Mouse (Mus musculus) kidney, postnatal 14 days (tissue): Measurements from ENCODE around the gene Rangrf.
"Not testable (repeated sequence)": the region's sequence is repeated elsewhere in the genome, so short reads cannot be mapped to it uniquely, and the experiment has no call there.

Experiments
- DNase-seq: peaks from one replicate; pipeline ENCODE4 v3.0.0; 2022; ENCODE audit warnings: mixed read lengths

Gene Rangrf

DNA sequence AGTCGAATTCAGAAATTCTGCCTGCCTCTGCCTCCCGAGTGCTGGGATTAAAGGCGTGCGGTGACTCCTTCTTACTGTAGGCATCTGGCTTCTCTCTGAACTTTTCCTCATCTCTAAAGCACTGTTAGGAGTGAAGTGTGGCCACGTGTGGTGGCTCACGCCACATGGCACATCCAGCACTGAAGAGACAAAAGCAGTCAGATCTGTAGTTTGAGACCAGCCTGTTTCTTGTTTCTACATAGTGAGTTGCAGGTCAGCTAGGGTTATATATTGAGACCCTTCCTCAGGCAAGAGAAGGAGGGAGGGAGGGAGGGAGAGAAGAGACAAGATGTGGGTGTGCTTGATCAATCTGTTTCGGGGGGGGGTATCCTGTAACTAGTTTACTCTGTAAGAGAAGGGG is at the start of gene Rangrf:
Gene Rangrf, minus strand, starts transcription at position 101 of the 400 bp plus-strand sequence.
- no peak for DNase-seq

DNA sequence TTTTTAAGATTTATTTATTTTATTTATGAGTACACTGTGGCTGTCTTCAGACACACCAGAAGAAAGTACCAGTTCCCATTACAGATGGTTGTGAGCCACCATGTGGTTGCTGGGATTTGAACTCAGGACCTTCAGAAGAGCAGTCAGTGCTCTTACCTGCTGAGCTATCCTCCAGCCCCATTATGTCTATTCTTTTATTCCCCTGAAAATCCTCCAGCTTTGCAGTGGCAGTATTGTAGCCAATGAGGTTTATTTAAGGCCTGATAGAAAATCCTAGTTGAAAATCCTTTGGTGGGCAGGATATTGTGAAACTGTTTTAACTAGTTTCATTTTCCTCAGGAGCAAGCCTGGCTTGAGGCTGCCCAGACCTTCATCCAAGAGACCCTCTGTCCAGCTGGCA is 45.7 kb upstream of the Rangrf start:
- DNase-seq: no peak

DNA sequence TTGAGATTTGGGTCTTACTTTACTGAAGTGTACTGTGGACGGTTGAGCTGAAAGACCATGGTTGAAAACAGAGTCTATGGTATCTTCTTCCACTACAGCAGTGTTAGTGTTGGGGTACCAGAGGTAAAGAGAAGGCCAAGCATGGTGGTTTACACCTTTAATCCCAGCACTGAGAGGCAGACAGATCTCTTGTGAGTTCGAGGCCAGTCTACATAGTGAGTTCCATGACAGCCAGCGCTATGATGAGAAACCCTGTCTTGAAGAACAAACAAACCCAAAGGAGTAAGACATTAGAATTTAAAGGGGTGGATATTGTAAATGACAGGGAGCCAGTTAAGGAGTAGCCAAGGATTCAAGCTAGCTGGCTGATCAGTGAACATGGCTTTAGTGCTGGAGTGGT is 41.8 kb upstream of the Rangrf start:
- DNase-seq: no peak

DNA sequence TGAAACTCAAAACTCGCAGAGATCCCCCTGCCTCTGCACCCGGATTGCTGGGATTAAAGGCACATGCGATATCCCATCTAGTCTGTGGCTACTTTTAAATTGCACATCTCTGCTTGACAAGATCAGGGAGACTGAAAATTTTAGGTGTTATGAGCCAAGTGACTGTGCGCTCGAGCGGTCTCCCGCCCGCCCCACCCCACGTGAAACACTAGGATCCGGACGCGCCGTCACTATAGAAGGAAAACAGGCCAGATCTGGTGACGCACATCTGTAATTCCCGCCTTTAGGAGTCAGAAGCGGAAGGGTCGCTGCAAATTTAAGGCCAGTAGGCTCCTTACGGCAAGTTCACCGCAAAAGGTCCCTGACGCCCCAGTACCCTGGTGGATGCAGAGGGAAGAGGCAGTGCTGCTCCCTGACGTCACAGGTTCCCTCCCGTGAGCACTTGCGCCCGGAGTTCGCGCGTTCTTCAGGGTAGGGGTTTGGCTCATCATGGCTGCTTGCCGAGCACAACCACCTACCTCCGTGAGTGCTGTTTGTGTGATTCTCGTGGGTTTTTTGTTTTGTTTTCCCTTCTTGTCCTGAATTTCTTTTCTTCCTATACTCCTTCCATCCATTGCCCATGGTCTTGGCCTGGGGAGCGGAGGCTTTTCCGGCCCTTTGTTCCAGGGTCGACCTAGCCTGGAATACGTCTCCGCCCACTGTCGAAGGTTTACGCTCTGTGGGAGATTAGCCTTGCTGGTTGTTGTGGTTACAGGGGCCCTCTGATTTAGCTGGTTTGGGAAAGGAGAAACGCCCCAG is 40.9 kb upstream of the Rangrf start, which contains the start of gene Ctc1:
Gene Ctc1, plus strand, starts transcription at position 268 of the 798 bp plus-strand sequence.
- DNase-seq: peak; percentile 93

DNA sequence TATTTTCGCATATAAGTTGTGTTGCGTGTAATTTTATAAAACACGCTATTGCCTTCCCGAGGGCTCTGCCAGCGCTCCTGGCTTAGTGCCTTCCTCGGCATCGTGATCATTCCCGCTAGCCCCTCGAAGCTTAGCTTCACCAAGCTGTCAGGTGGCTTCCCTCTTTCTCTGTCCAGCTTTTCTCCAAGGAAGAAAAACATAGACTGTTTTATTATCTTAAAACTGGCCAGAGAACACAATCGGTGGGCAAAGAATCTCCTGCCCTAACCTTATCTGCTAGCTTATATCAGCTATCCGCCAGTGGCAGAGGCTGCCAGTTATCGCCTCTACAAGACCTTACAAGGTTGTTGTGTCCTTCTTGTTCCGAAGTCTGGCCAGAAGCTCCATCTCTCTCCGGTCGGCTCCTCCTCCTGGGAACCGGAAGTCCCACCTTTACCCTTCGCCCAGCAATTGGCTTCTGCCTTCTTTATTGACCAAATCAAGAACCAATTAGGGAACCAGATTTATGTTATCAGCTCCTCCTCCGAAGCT is 37.2 kb upstream of the Rangrf start:
- peak; percentile 93 for DNase-seq

DNA sequence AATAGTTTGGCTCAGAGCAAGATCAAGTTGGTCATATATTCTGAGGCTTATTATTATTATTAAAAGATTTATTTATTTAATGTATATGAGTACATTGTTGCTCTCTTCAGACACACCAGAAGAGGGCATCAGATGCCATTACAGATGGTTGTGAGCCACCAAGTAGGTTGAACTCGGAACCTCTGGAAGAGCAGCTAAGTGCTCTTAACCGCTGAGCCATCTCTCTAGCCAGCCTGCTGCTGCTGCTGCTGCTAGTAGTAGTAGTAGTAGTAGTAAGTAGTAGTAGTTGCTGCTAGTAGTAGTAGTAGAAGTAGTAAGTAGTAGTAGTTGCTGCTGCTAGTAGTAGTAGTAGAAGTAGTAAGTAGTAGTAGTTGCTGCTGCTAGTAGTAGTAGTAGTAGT is 36.5 kb upstream of the Rangrf start:
- not testable (repeated sequence) for DNase-seq

DNA sequence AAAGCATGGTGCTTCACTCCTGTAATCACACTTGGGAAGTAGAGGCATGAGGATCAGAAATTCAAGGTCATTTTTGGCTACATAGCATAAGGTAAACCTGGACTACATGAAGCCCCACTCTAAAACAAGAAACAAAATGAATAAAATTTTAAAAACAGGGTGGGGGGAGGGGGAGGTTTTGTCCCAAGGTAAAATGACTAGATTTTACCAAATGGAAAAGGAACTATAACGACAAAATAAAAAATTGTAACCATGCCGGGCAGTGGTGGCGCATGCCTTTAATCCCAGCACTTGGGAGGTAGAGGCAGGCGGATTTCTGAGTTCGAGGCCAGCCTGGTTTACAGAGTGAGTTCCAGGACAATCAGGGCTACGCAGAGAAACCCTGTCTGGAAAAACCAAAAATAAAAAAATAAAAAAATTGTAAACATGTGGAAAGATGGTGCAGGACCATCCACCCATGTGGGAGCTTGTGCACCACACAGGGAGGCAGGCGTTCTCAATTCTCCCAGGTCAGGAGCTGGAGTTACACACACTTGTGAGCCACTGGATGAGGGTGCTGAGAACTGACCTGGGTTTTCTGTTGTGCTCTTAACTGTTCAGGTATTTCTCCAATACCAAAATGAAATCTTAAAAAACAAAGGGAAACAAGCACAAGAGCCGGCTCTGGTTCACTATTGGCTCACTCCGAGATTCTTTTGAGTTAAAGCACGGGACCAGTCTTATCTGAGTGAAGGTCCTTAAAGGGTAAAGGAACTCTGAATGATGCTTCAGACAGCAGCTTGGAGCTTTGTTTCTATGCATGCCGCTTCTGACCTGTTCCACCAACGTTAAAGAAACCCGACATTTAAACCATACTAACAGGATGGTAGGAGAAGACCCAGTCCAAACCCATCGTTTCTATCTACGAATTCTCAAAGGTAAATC is 35.7 kb upstream of the Rangrf start:
- no peak for DNase-seq

DNA sequence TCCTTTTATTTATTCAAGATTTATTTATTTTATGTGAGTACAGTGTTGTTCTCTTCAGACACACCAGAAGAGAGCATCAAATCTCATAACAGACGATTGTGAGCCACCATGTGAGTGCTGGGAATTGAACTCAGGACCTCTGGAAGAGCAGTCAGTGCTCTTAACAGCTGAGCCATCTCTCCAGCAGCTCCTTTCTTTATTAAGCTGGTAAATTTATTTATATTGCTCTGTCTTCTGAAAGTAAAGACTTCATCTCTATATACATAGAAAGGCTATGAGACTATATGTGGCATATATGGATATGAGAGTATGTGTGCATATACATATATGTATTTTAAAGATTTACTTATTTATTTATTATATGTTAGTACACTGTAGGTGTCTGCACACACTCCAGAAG is 34.5 kb upstream of the Rangrf start:
- DNase-seq: no peak

DNA sequence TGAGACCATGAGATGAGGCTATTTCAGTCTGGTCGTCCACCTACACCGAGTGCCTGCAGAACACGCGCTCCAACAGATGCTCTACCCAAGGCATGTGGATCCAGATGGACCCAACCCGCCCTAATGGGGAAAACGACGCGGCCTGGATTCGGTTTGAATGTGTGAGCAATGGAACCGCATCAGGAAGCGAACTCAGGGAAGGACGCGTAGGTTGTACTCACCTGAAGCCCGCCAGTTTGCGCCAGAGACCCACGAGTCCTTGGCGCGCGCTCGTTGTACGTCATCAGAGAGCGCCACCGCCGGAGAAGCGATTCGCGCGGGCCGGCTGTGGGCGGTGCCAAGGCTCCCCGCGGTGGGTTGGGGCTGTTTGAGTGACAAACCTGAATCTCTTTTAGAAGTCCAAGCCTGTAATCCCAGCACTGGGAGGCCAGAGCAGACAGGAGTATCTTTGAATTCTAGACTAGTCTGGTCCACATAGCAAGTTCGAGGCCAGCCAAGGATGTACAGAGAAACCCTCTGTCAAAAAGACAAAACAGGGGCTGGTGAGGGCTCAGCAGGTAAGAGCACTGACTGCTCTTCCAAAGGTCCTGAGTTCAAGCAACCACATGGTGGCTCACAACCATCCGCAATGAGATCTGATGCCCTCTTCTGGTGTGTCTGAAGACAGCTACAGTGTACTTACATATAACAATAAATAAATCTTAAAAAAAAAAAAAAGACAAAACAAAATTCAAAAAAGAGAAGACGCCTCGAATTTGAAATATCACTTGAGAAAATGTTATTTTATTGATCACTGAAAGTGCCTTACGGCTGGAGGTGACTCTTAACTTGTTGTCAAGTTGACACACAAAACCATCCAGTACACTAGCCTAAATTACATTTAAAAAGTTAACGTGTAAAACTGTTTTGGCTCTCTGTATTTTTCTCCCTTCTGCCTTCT is 33.5 kb upstream of the Rangrf start, which contains the start of gene Pfas:
Gene Pfas, minus strand, starts transcription at position 279 of the 940 bp plus-strand sequence.
- peak; percentile 93 for DNase-seq

DNA sequence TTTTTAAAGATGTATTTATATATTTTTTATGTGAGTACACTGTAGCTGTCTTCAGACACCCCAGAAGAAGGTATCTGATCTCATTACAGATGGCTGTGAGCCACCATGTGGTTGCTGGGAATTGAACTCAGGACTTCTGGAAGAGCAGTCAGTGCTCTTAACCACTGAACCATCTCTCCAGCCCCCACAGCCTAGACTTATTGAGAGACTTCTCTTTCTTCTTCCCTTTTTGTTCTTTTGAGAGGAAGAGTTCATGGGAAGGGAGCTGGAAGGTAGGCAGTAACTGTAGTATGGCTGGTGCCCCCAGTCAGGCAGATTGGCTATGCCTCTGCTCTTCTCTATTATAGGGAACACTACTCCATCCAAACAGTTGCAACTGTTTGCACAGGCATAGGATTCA is 31.6 kb upstream of the Rangrf start:
- DNase-seq: not testable (repeated sequence)

DNA sequence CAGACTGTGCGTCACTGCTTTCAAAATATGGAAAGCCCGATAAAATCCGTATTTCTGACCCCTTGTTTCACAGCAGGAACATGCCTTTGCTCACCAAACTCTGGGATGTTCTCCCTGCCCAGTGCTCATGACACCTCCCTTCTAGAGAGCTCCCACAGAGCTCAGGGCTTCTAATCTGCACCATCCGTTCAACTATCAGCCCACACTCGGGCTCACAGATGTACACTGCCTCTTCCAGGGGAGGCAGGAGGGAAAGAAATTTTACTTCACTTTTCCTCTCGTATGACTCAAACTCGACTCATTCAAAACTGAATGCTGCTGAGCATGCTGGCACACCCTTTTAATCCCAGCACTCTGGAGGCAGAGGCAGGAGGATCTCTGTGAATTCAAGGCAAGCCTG is 30.2 kb upstream of the Rangrf start:
- no peak for DNase-seq

DNA sequence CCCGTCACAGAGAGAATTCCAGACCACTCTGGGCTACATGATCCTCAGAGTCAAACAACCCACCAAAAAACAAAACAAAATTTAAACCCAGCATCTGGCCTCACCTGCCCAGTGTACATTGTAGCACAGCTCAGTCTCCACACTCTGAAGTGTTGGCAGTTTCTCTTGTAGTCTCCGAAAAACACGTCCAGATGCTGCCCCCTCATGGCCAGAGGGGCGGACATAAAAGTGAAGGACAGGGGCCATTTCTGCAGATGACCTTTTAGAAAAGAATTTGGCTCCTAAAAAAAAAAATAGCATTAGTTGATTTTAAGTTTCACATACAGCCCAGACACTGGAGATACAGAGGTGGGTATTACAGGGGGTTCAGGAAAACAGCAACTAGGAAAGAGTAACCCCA is 28.6 kb upstream of the Rangrf start:
- peak; percentile 28 for DNase-seq

DNA sequence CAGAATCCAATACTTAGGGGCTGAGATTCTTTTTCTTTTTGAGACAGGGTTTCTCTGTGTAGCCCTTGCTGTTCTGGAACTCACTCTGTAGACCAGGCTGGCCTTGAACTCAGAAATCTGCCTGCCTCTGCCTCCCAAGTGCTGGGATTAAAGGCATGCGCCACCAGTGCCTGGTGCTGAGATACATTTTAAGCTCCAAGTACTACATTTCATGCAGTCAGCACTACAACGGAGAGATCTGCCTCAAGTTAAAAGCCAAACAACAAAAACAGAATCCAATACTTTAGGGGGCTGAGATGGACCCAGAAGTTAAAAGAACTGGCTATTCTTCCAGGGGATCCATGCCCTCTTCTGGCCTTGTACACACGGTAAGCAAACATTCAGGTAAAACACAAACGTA is 27.8 kb upstream of the Rangrf start:
- not testable (repeated sequence) for DNase-seq

DNA sequence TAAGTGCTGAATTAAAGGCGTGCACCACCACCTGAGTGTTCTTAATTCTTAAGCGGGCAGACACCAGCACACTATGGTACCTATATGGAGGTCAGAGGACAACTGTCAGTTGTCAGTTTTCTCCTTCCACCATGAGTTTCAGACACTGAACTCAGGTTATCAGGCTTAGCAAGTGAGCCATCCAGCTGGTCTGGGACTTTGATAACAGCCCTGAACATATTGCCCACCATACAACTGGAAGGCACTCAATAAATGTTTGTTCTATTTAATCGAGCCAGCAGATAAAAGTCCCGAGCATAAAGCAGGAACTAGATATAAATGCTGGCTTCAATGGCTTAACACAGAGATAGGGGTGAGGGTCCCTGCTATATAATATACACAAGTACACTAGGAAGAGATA is 22.1 kb upstream of the Rangrf start:
- no peak for DNase-seq

DNA sequence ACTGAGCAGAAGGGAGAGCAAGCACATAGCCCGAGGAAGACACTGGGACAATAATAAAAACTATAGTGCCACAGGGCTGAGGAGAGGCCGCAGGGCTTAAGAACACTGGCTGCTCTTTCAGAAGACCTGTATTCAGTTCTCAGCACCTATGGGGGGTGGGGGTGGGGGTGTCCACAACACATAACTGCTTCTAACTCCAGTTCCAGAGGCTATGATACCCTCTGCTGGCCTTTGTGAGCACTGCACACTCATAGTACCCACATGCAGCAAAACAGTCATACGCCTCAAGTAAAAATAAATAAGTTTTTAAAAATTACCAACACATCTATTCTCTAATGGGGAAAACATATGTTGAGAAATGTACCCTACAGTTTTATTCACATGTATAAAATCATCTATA is 19.4 kb upstream of the Rangrf start:
- DNase-seq: no peak

DNA sequence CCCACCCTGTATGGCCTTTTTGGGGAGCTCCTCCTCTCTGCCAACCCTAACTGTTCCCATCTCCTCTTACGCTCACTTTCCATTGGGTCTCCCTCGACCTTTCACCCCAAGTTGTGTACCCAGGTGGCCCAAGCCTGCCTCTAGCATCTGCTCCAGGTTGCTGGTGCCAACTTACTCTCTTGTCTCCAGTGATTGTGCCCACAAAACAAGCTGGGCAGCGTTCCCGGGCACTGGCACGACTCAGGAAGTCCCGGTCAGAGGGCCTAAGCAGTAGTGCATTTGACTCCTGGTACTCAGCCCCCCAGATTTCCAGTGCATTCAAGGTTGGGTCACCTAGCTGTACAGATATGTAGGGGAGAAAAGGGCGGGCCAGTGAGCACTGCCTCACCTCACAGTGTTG is 18.1 kb upstream of the Rangrf start:
- DNase-seq: no peak

DNA sequence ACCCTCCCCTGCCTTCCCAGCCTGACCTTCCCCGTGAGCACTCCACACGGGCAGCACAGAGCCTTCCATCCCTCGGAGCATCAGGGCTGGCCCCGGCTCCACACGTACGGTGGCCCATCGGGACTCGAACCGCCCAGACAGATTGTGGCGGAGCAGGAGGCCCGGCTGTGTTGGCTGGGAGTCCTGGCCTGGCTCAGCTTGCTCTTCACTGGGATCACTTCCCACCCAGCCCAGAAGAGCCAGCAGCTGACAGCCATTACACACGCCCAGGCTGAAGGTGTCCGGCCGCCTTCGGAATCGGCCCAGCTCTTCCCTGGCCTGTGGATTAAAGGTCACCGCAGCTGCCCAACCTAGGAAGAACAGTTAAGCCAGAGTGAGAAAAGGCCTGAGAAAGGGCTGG is 13.4 kb upstream of the Rangrf start:
- DNase-seq: no peak

DNA sequence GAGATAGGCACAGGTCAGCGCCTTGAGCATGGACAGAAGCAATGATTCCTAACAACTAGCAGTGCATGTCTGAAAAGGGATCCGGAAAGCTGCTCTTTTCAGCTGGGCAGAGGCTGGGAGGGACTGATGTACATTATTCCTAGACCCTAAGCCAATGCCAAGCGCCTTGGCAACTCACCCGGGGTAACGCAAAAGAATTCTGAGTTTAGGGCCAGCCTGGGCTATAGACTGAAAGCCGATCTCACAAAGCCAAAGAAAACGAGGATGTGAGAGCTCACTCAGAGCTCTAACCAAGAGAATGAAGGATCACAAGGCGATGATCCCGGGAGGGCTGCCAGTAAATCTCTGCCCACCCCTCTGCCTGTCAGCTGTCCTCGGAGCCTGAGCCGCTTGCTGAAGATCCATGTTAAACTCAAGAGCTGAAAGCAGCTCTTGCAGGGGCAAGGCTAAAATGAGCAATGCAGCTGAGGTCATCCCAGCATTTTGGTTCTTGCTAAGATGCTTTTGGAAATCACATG is 12.4 kb upstream of the Rangrf start:
- no peak for DNase-seq

DNA sequence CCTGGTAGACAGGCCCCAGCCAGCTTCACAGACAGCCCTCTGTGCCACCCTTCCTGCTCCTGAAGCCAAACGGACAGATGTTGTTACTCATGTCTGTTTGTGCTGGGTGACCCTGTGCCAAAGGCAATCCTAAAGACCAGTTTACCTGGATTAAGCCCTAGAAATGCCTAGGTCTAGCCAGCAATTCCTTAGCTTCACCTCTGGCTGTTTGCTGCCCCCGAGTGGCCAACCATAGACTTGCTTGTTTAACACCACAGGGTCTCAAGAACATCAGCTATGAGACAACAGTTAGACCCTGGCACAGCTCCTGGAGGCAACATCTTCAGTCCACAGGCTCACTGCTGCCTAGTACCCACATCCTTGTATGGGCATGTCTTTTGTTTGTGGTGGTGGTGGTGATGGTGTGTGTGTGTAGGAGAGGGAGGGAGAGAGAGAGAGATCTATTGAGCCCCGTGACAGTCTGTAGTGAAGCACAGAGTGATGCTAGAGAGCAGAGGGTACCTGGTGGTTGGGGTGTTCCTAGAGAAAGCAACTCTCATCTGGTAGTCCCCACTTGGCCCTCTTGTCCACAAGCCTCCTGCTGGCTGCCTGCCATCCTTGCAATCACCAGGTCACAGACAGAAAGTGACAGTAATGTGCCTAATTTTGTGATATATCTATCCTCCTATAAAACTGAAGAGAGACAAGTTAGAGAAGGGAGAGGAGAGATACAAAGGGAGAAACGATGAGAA is 7.8 kb upstream of the Rangrf start:
- peak; percentile 84 for DNase-seq

DNA sequence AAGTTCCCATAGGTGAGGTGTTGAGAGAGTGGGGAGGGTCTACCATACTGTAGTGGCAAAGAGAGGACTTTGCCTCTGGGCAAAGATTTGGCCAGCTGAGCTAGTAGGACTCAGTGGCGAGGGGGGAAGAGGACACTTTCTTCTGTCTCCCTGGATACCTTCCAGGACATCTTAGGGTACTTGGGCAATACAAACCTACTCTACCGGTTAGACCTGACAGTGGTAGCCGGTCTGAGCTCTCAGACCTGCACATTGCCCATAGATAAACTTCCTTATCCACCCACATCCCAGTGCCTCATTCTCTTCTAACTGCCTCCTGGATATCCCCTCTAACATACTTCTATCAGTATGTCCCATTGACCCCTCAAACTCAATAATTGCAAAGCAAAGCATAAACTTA is 5.9 kb upstream of the Rangrf start:
- DNase-seq: no peak

DNA sequence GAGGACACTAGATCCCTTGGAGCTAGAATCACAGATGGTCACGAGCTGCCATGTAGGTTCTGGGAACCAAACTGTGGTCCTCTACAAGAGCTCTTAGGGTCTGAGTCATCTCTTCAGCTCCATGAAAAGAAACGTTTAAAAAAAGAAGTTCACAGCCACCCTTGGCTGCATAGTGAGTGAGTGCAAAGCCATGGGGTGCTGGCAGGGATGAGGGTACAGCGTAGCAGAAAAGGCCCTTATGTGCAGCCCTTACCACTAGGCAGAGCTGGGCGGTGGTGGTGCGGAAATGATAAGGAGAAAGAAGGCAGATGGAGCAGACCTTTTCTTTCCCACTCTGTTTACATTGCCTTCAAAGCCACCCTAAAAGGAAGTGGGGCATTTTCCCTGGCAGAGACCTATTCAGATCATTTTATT is 4.3 kb upstream of the Rangrf start:
- DNase-seq: no peak
